Mouse (Mus musculus) intestine, postnatal 0 days (tissue): ENCODE results near the gene Gm21972. TPM values are rescaled to one million over a fixed set of nuclear protein-coding genes. Genes with fewer than 3 reads are reported as not detected.

Experiments used
- ATAC-seq: fragments of 200-750 bp; cut with Nextera tagmentation; 2 replicates; pipeline ENCODE4 v1.8.0; 2017; ENCODE audit warnings: mild to moderate bottlenecking, moderate TSS enrichment, moderate library complexity
- H3K27ac ChIP-seq: fragments of 300-500 bp; sonication (generic); 2 replicates; pipeline ENCODE4 v1.5.1; 2014; ENCODE audit warnings: mild to moderate bottlenecking, low read depth, low read length, moderate library complexity
- H3K27me3 ChIP-seq: fragments of 300-500 bp; sonication (generic); replicated peaks from 2 replicates; pipeline ENCODE4 v1.6.1; 2014; ENCODE audit warnings: low read length, mixed read lengths; ENCODE audit not compliant: control insufficient read depth, insufficient read depth
- H3K36me3 ChIP-seq: fragments of 300-500 bp; sonication (generic); 2 replicates; pipeline ENCODE4 v1.6.1; 2014; ENCODE audit warnings: mild to moderate bottlenecking, moderate library complexity; ENCODE audit not compliant: control insufficient read depth, insufficient read depth
- H3K4me1 ChIP-seq: fragments of 300-500 bp; sonication (generic); replicated peaks from 2 replicates; pipeline ENCODE4 v1.6.1; 2014; ENCODE audit warnings: antibody characterized with exemption, low read length, mixed read lengths; ENCODE audit not compliant: control insufficient read depth, insufficient read depth
- H3K4me2 ChIP-seq: fragments of 300-500 bp; sonication (generic); replicated peaks from 2 replicates; pipeline ENCODE4 v1.6.1; 2014; ENCODE audit warnings: low read depth, mild to moderate bottlenecking, moderate library complexity
- H3K4me3 ChIP-seq: fragments of 300-500 bp; sonication (generic); 2 replicates; pipeline ENCODE4 v1.5.1; 2014; ENCODE audit warnings: low read depth, low read length
- H3K9ac ChIP-seq: fragments of 300-500 bp; sonication (generic); 2 replicates; pipeline ENCODE4 v1.6.1; 2014; ENCODE audit warnings: mild to moderate bottlenecking, low read depth, low read length
- H3K9me3 ChIP-seq: fragments of 300-500 bp; sonication (generic); 2 replicates; pipeline ENCODE4 v1.6.1; 2016; ENCODE audit warnings: mixed run types; ENCODE audit not compliant: control insufficient read depth
- CTCF ChIP-seq: sonication (generic); IDR thresholded peaks from 2 replicates; pipeline ENCODE4 v1.5.1; 2016; ENCODE audit warnings: low read depth, mild to moderate bottlenecking, control low read depth, antibody characterized with exemption, moderate library complexity
- WGBS: fragments of 180-500 bp; shearing (Covaris S2); extraction: QIAGEN DNeasy Blood & Tissue Kit; methylation state at CpG from one replicate; pipeline ENCODE4 v1.1.7; 2014; 5-methylcytosine and 5-hydroxymethylcytosine counted together
- polyA plus RNA-seq: library from polyadenylated mRNA; unstranded; fragments of >200 nt; fragmentation: Nextera tagmentation; extraction: Ambion mirVana; gene quantifications from 2 replicates; pipeline ENCODE4 v1.2.1, GENCODE M21; 2015

The Gm21972 gene
- polyA plus RNA-seq, 1 experiment from 2014 or later: 0.35 TPM

- ATAC-seq: no peak
- H3K4me2 ChIP-seq: no peak overlapping the region
- no peaks in the 10 kb centered on the region for H3K27me3 ChIP-seq
- peaks cover 5% of the 10 kb centered on the region; the same call in 1 of the 2 replicates for H3K4me1 ChIP-seq
- no peaks in the 10 kb centered on the region for H3K9me3 ChIP-seq
- no peak overlapping the region for H3K9ac ChIP-seq
- H3K4me3 ChIP-seq: no peak overlapping the region
- peaks cover 10% of the 10 kb centered on the region for H3K36me3 ChIP-seq
- no peak overlapping the region for H3K27ac ChIP-seq
- TF ChIP-seq CTCF: no peak
- 82% methylated on average over 3 of the region's 3 CpGs for WGBS
These were observed 22.6 kb downstream of the Gm21972 start for GRCm38 (mm10) chr1:86156075-86156474.

GRCm38 (mm10) chr1:86156595-86156994 is 23.2 kb downstream of the Gm21972 start:
- H3K27ac ChIP-seq: no peak overlapping the region
- H3K36me3 ChIP-seq: peaks cover 14% of the 10 kb centered on the region
- 79% methylated on average over 6 of the region's 6 CpGs for WGBS
- no peaks in the 10 kb centered on the region for H3K9me3 ChIP-seq
- no peak for TF ChIP-seq CTCF
- no peaks in the 10 kb centered on the region for H3K27me3 ChIP-seq
- H3K4me1 ChIP-seq: peaks cover 5% of the 10 kb centered on the region; the same call in 1 of the 2 replicates
- no peak for ATAC-seq
- H3K4me3 ChIP-seq: no peak overlapping the region
- H3K4me2 ChIP-seq: no peak overlapping the region
- no peak overlapping the region for H3K9ac ChIP-seq

GRCm38 (mm10) chr1:86160059-86160458 is 26.6 kb downstream of the Gm21972 start:
- TF ChIP-seq CTCF: no peak
- Histone ChIP-seq H3K27ac (no peak overlapping the region), H3K9ac (no peak overlapping the region), H3K4me2 (no peak overlapping the region), H3K27me3 (no peaks in the 10 kb centered on the region), H3K4me1 (peaks cover 5% of the 10 kb centered on the region; the same call in 1 of the 2 replicates), H3K4me3 (no peak overlapping the region), H3K36me3 (peaks cover 40% of the 10 kb centered on the region), H3K9me3 (no peaks in the 10 kb centered on the region)
- WGBS: 91% methylated on average over 6 of the region's 6 CpGs
- no peak for ATAC-seq

- TF ChIP-seq CTCF: no peak
- ATAC-seq: no peak
- H3K4me2 ChIP-seq: no peak overlapping the region
- no peaks in the 10 kb centered on the region for H3K27me3 ChIP-seq
- no peak overlapping the region for H3K4me3 ChIP-seq
- WGBS: 96% methylated on average over 5 of the region's 5 CpGs
- peaks cover 40% of the 10 kb centered on the region for H3K36me3 ChIP-seq
- 0 out of 2 replicates have a peak, but pooled peaks cover under 1% of the 10 kb centered on the region for H3K4me1 ChIP-seq
- H3K27ac ChIP-seq: no peak overlapping the region
- H3K9me3 ChIP-seq: no peaks in the 10 kb centered on the region
- no peak overlapping the region for H3K9ac ChIP-seq
These were observed 27.0 kb downstream of the Gm21972 start for GRCm38 (mm10) chr1:86160479-86160878.

- ATAC-seq: no peak
- Histone ChIP-seq H3K4me2 (no peak overlapping the region), H3K4me1 (no peaks in the 10 kb centered on the region), H3K9ac (no peak overlapping the region), H3K27me3 (no peaks in the 10 kb centered on the region), H3K4me3 (no peak overlapping the region), H3K36me3 (peaks cover 40% of the 10 kb centered on the region), H3K27ac (no peak overlapping the region), H3K9me3 (no peaks in the 10 kb centered on the region)
- TF ChIP-seq CTCF: no peak
- WGBS: 83% methylated on average over 5 of the region's 5 CpGs
These were observed 27.6 kb downstream of the Gm21972 start for GRCm38 (mm10) chr1:86161061-86161460.

GRCm38 (mm10) chr1:86174602-86175001 is 41.2 kb downstream of the Gm21972 start:
- TF ChIP-seq CTCF: peak; percentile 43; the same call in 1 of the 2 replicates
- Histone ChIP-seq H3K4me1 (no peaks in the 10 kb centered on the region), H3K27ac (no peak overlapping the region), H3K4me3 (no peak overlapping the region), H3K9me3 (no peaks in the 10 kb centered on the region), H3K4me2 (no peak overlapping the region), H3K36me3 (peaks cover 19% of the 10 kb centered on the region), H3K9ac (no peak overlapping the region), H3K27me3 (no peaks in the 10 kb centered on the region)
- WGBS: 93% methylated on average over 5 of the region's 5 CpGs
- no peak for ATAC-seq

GRCm38 (mm10) chr1:86176066-86176465 is 42.6 kb downstream of the Gm21972 start:
- TF ChIP-seq CTCF: no peak
- Histone ChIP-seq H3K9ac (no peak overlapping the region), H3K9me3 (no peaks in the 10 kb centered on the region), H3K27ac (no peak overlapping the region), H3K4me3 (no peak overlapping the region), H3K4me1 (no peaks in the 10 kb centered on the region), H3K4me2 (0 out of 2 replicates have a peak overlapping the region, but pooled peaks have one; percentile 4), H3K27me3 (no peaks in the 10 kb centered on the region), H3K36me3 (peaks cover 14% of the 10 kb centered on the region; the same call in 1 of the 2 replicates)
- 36% methylated on average over 2 of the region's 2 CpGs for WGBS
- peak; percentile 81 for ATAC-seq
